Mouse (Mus musculus) lung, postnatal 10 days (tissue): ENCODE data around the gene N4bp1.

ENCODE experiments used
- DNase-seq: peaks from one replicate; pipeline ENCODE4 v3.0.0; 2021

N4bp1 gene

GRCm38 (mm10) chr8:86853266-86853988, 31.6 kb downstream of the N4bp1 start:
- DNase-seq: no peak

- no peak for DNase-seq
Measured at GRCm38 (mm10) chr8:86852491-86852890, 32.6 kb downstream of the N4bp1 start.

GRCm38 (mm10) chr8:86848876-86849275, 36.2 kb downstream of the N4bp1 start:
- no peak for DNase-seq

GRCm38 (mm10) chr8:86848401-86848800, 36.7 kb downstream of the N4bp1 start:
- DNase-seq: no peak

- no peak for DNase-seq
Measured at GRCm38 (mm10) chr8:86847091-86847490, 38.0 kb downstream of the N4bp1 start.

GRCm38 (mm10) chr8:86845875-86846274, 39.2 kb downstream of the N4bp1 start:
- no peak for DNase-seq

- DNase-seq: no peak
Measured at GRCm38 (mm10) chr8:86844856-86845255, 40.2 kb downstream of the N4bp1 start.

GRCm38 (mm10) chr8:86843896-86844295, 41.2 kb downstream of the N4bp1 start:
- peak; percentile 69 for DNase-seq

GRCm38 (mm10) chr8:86841556-86842309, 43.3 kb downstream of the N4bp1 start:
- no peak for DNase-seq

GRCm38 (mm10) chr8:86840120-86840693, 44.9 kb downstream of the N4bp1 start:
- DNase-seq: no peak

- no peak for DNase-seq
Measured at GRCm38 (mm10) chr8:86838707-86839438, 46.2 kb downstream of the N4bp1 start.

GRCm38 (mm10) chr8:86837234-86837633, 47.8 kb downstream of the N4bp1 start:
- no peak for DNase-seq

- no peak for DNase-seq
Measured at GRCm38 (mm10) chr8:86835881-86836280, 49.2 kb downstream of the N4bp1 start.

GRCm38 (mm10) chr8:86834496-86835260, 50.4 kb downstream of the N4bp1 start:
- no peak for DNase-seq

GRCm38 (mm10) chr8:86833937-86834336, 51.1 kb downstream of the N4bp1 start:
- DNase-seq: no peak

GRCm38 (mm10) chr8:86828925-86829324, 56.1 kb downstream of the N4bp1 start:
- DNase-seq: no peak

GRCm38 (mm10) chr8:86827199-86827598, 57.9 kb downstream of the N4bp1 start:
- DNase-seq: no peak

- DNase-seq: no peak
Measured at GRCm38 (mm10) chr8:86826538-86826937, 58.5 kb downstream of the N4bp1 start.

GRCm38 (mm10) chr8:86825674-86826448, 59.2 kb downstream of the N4bp1 start:
- peak; percentile 21 for DNase-seq

GRCm38 (mm10) chr8:86824735-86825134, 60.3 kb downstream of the N4bp1 start:
- DNase-seq: no peak

- peak; percentile 75 for DNase-seq
Measured at GRCm38 (mm10) chr8:86820756-86821201, 64.3 kb downstream of the N4bp1 start.
